Mouse (Mus musculus): Measurements from ENCODE around the gene Olfr65. TPM values are rescaled to one million over a fixed set of nuclear protein-coding genes. Genes with fewer than 3 reads are reported as not detected.

Gene Olfr65
- not detected in 2 replicates for polyA plus RNA-seq (2015; fragmentation: Nextera tagmentation; extraction: Ambion mirVana)

- Histone ChIP-seq H3K27me3 (ENCODE audit: control insufficient read depth, insufficient read depth, low read length) (no peaks in the 10 kb centered on the region), H3K4me1 (replicated peaks; ENCODE audit: control insufficient read depth, insufficient read depth) (no peaks in the 10 kb centered on the region), H3K27ac (replicated peaks) (no peak within 1 kb of the TSS), H3K4me3 (ENCODE audit: low read depth, low read length) (no peak within 1 kb of the TSS), H3K9ac (ENCODE audit: low read length) (no peak within 1 kb of the TSS), H3K36me3 (ENCODE audit: control insufficient read depth, insufficient read depth, low read length) (no peaks in the 10 kb centered on the region), H3K4me2 (replicated peaks; ENCODE audit: low read depth) (no peak within 1 kb of the TSS), H3K9me3 (ENCODE audit: control insufficient read depth, low read length) (no peaks in the 10 kb centered on the region)
- TF ChIP-seq EP300 (optimal IDR thresholded peaks at IDR 0.05): no peak
- TF ChIP-seq CTCF (IDR thresholded peaks at IDR 0.05; ENCODE audit: low read depth): no peak
- DNase-seq (ENCODE audit: low spot score) (no peak), ATAC-seq (ENCODE audit: low FRiP score, low TSS enrichment) (no peak)
- WGBS: 70% methylated on average over 2 of the region's 2 CpGs
Observed at GRCm38 (mm10) chr7:103903187-103903586, at the start of gene Olfr65. TSS of gene Olfr65 (plus strand) at chr7:103903487.

GRCm38 (mm10) chr7:103854669-103855068 lies 48.6 kb upstream of the Olfr65 start:
- Histone ChIP-seq H3K9me3 (ENCODE audit: control insufficient read depth, low read length) (no peaks in the 10 kb centered on the region), H3K27me3 (ENCODE audit: control insufficient read depth, insufficient read depth, low read length) (no peaks in the 10 kb centered on the region), H3K9ac (ENCODE audit: low read length) (no peak overlapping the region), H3K4me2 (replicated peaks; ENCODE audit: low read depth) (no peak overlapping the region), H3K4me3 (ENCODE audit: low read depth, low read length) (no peak overlapping the region), H3K36me3 (ENCODE audit: control insufficient read depth, insufficient read depth, low read length) (no peaks in the 10 kb centered on the region), H3K27ac (replicated peaks) (no peak overlapping the region), H3K4me1 (replicated peaks; ENCODE audit: control insufficient read depth, insufficient read depth) (no peaks in the 10 kb centered on the region)
- no peak for TF ChIP-seq EP300 (optimal IDR thresholded peaks at IDR 0.05)
- TF ChIP-seq CTCF (IDR thresholded peaks at IDR 0.05; ENCODE audit: low read depth): no peak
- ATAC-seq (ENCODE audit: low FRiP score, low TSS enrichment) (no peak), DNase-seq (ENCODE audit: low spot score) (no peak)
- WGBS: 45% methylated on average over 1 of the region's 1 CpGs

- 42% methylated on average over 2 of the region's 2 CpGs for WGBS
- no peak for TF ChIP-seq EP300 (optimal IDR thresholded peaks at IDR 0.05)
- TF ChIP-seq CTCF (IDR thresholded peaks at IDR 0.05; ENCODE audit: low read depth): no peak
- no peaks in the 10 kb centered on the region for H3K27me3 ChIP-seq (ENCODE audit: control insufficient read depth, insufficient read depth, low read length)
- no peak overlapping the region for H3K4me2 ChIP-seq (replicated peaks; ENCODE audit: low read depth)
- H3K36me3 ChIP-seq (ENCODE audit: control insufficient read depth, insufficient read depth, low read length): no peaks in the 10 kb centered on the region
- H3K27ac ChIP-seq (replicated peaks): no peak overlapping the region
- ATAC-seq (ENCODE audit: low FRiP score, low TSS enrichment): no peak
- DNase-seq (ENCODE audit: low spot score): no peak
- H3K4me1 ChIP-seq (replicated peaks; ENCODE audit: control insufficient read depth, insufficient read depth): no peaks in the 10 kb centered on the region
- H3K9me3 ChIP-seq (ENCODE audit: control insufficient read depth, low read length): no peaks in the 10 kb centered on the region
- H3K9ac ChIP-seq (ENCODE audit: low read length): no peak overlapping the region
- no peak overlapping the region for H3K4me3 ChIP-seq (ENCODE audit: low read depth, low read length)
Observed at GRCm38 (mm10) chr7:103859076-103859475, 44.2 kb upstream of the Olfr65 start.

GRCm38 (mm10) chr7:103860855-103861254 lies 42.4 kb upstream of the Olfr65 start:
- Histone ChIP-seq H3K9me3 (ENCODE audit: control insufficient read depth, low read length) (no peaks in the 10 kb centered on the region), H3K36me3 (ENCODE audit: control insufficient read depth, insufficient read depth, low read length) (no peaks in the 10 kb centered on the region), H3K27ac (replicated peaks) (no peak overlapping the region), H3K27me3 (ENCODE audit: control insufficient read depth, insufficient read depth, low read length) (no peaks in the 10 kb centered on the region), H3K4me3 (ENCODE audit: low read depth, low read length) (no peak overlapping the region), H3K4me2 (replicated peaks; ENCODE audit: low read depth) (no peak overlapping the region), H3K4me1 (replicated peaks; ENCODE audit: control insufficient read depth, insufficient read depth) (no peaks in the 10 kb centered on the region), H3K9ac (ENCODE audit: low read length) (no peak overlapping the region)
- peak; percentile 59 for DNase-seq (ENCODE audit: low spot score)
- peak; percentile 91 for ATAC-seq (ENCODE audit: low FRiP score, low TSS enrichment)
- WGBS: 32% methylated on average over 1 of the region's 1 CpGs
- TF ChIP-seq CTCF (IDR thresholded peaks at IDR 0.05; ENCODE audit: low read depth): no peak
- TF ChIP-seq EP300 (optimal IDR thresholded peaks at IDR 0.05): no peak

GRCm38 (mm10) chr7:103861531-103861930 lies 41.8 kb upstream of the Olfr65 start:
- no peaks in the 10 kb centered on the region for H3K4me1 ChIP-seq (replicated peaks; ENCODE audit: control insufficient read depth, insufficient read depth)
- no peak overlapping the region for H3K4me3 ChIP-seq (ENCODE audit: low read depth, low read length)
- no peak for ATAC-seq (ENCODE audit: low FRiP score, low TSS enrichment)
- no peak overlapping the region for H3K9ac ChIP-seq (ENCODE audit: low read length)
- no peaks in the 10 kb centered on the region for H3K36me3 ChIP-seq (ENCODE audit: control insufficient read depth, insufficient read depth, low read length)
- no peaks in the 10 kb centered on the region for H3K9me3 ChIP-seq (ENCODE audit: control insufficient read depth, low read length)
- no peak for TF ChIP-seq CTCF (IDR thresholded peaks at IDR 0.05; ENCODE audit: low read depth)
- no peak for TF ChIP-seq EP300 (optimal IDR thresholded peaks at IDR 0.05)
- H3K4me2 ChIP-seq (replicated peaks; ENCODE audit: low read depth): no peak overlapping the region
- no peaks in the 10 kb centered on the region for H3K27me3 ChIP-seq (ENCODE audit: control insufficient read depth, insufficient read depth, low read length)
- DNase-seq (ENCODE audit: low spot score): no peak
- H3K27ac ChIP-seq (replicated peaks): no peak overlapping the region
- 71% methylated on average over 3 of the region's 3 CpGs for WGBS

- Histone ChIP-seq H3K27me3 (ENCODE audit: control insufficient read depth, insufficient read depth, low read length) (no peaks in the 10 kb centered on the region), H3K9me3 (ENCODE audit: control insufficient read depth, low read length) (no peaks in the 10 kb centered on the region), H3K4me3 (ENCODE audit: low read depth, low read length) (no peak overlapping the region), H3K27ac (replicated peaks) (no peak overlapping the region), H3K4me2 (replicated peaks; ENCODE audit: low read depth) (no peak overlapping the region), H3K9ac (ENCODE audit: low read length) (no peak overlapping the region), H3K36me3 (ENCODE audit: control insufficient read depth, insufficient read depth, low read length) (no peaks in the 10 kb centered on the region), H3K4me1 (replicated peaks; ENCODE audit: control insufficient read depth, insufficient read depth) (no peaks in the 10 kb centered on the region)
- TF ChIP-seq EP300 (optimal IDR thresholded peaks at IDR 0.05) (no peak), CTCF (IDR thresholded peaks at IDR 0.05; ENCODE audit: low read depth) (no peak)
- ATAC-seq (ENCODE audit: low FRiP score, low TSS enrichment): no peak
- DNase-seq (ENCODE audit: low spot score): no peak
Observed at GRCm38 (mm10) chr7:103865716-103866115, 37.6 kb upstream of the Olfr65 start.
